Mouse (Mus musculus): Measurements from ENCODE around the gene Wasl.

Gene Wasl

DNA sequence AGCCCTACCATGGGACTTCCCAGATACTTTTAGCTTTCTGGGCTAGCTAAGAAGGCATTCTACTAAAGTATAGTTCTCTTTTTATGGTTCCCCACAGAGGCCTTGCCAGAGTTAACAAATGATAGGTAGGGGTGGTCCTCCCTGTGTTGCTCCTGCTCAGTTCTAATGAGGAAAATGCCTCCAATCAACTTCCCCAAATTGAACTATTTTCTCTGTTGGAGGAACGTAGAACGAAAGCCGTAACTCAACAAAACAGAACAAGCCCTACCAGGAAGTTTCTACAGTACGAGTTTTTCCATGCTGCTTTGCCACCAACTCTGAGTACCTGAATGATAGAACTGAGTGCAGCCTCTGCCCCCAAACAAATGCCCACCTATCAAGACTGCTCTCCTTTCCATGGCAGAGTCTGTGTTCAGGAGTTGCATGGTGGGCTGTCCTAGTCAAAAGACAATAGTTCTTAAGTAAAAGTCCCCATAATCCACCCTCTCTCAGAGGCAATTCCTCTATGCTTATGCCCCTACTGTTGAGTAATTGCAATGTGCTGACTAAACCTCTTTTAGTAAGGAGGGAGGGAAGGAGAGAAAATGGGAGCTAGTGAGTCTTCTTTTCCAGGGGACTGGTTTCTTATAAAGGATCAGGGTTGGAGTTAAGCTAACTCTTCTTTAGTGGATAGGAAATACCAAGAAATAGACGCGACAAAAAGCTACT lies 19.3 kb downstream of the Wasl start:
- DNase-seq (ENCODE audit: low read depth), result no peak

DNA sequence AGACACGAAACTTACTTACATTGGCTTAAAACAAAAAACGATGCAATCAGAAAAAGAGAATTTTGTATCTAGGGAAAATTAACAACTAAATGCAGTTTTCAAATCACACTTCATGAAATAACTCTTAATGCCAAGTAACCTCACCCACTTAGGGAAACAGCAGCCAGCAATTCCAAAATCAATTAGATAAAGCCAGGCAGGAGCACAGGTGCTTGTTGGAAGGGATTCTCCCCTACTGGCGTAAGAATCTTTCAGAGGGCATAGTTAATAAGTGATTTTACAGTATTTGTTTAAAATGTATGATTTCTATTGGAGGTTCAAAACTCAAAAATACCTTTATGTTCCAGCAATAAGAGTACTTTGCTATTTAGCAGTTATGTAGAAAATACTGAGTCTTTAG lies 21.8 kb downstream of the Wasl start:
- DNase-seq (ENCODE audit: low read depth), result no peak

DNA sequence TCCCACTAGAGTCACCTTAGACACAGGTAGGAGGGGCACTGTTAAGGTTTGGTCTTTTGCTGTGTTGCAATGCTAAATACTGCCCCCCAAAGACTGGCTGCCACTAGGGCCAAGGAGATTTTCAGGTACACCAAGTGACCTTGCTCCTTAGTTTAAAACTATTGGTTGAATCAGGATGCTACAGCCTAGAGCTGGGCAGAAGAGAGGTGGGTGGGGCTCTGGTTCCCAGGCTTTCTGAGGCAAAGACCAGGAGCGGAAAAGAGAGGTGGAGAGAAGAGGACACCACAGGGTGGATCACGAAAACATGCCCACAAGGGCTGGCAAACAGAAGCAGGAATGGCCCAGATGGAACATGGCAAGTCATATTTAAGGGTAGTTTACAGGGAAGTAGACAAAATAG lies 22.6 kb downstream of the Wasl start:
- no peak for DNase-seq (ENCODE audit: low read depth)

DNA sequence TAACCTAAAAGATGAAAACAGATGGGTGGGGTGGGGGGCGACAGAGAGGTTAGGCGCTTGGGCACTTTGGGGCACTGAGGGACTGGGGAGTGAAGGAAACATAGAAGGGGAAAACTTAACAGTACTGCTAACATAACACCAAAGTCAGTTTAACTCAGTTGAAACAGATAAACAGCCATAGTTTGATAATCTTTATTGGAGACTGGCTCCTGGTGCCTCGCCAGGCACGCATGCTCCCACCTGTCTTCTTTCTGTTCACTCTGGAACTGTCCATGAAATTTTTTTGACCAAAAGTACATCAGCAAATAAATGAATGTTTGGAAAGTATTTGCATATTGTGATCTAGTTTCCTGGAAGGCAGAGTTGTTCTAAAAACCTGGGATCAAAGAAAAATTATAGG lies 23.5 kb downstream of the Wasl start:
- DNase-seq (ENCODE audit: low read depth), result no peak

DNA sequence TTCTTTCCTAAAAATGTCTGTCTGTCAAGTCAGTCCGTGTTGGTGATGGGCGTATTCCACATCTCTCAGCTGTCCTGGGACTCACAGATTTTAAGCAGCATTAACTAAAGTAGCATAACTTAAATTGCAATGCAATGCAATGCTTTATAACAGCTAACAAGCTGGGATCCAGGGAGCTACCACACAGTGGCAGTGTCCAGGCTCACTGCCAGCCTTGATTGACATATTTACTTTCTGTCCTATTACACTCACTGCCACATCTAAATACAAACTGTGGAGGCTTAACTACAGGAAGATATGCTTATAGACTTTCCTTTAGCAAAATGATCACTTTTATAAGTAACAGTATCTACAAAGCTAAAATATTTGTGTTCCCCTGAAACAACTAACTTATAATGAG lies 29.0 kb downstream of the Wasl start:
- DNase-seq (ENCODE audit: low read depth), result no peak

DNA sequence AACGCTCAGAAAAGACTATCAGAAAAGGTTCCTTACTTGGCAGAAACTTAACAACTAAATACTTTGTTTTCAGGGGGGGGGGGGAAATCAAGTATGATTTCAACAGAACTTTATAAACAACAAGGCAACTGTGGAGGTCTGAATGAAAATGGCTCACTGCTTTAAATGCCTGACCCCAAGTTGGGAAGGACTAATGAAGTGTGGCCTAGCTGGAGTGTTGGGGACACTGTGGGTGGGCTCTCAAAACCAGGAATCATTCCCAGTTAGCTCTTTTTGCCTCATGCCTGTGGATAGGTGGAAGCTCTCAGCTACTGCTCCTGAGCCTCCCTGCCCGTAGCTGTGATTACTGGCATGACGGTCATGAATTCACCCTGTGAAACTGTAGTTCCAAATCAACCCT lies 30.7 kb downstream of the Wasl start:
- no peak for DNase-seq (ENCODE audit: low read depth)

DNA sequence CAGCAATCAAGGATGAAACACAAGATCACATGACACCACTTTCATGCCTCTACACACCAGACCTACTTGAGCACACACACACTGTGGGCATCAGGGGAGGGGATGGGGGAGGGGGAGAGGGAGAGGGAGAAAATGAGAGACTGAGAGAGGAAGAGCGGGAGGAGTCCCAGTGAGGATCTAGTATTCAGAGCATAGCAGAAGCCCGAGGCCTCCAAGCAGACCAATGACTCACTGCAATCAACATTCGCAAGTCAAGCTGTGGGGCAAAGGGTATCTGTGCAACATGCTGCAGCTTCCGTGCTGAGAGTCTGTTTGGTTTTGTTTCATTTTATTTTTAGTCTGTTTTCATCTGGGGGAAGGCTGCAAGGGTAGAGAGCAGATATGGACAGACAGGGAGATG lies 32.7 kb downstream of the Wasl start:
- peak; percentile 81 for DNase-seq (ENCODE audit: low read depth)

DNA sequence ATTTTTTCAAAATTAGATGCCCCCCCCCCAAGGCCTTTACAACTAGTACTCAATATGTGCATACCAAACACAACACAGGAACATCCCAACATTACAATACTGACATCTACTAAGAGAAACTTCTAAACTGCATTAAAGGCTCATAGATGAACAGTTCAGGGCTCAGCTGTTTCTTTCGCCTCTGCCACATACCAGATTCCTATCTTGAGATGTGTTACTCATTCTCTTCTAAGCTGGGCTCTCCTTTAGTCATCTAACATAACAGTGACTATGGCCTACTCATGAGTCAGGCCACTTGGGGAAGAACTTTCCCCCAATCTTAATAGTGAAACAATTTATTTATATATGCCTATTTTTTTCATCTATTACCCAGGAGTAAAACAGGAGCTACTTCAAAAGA lies 36.3 kb downstream of the Wasl start:
- peak; percentile 74 for DNase-seq (ENCODE audit: low read depth)

DNA sequence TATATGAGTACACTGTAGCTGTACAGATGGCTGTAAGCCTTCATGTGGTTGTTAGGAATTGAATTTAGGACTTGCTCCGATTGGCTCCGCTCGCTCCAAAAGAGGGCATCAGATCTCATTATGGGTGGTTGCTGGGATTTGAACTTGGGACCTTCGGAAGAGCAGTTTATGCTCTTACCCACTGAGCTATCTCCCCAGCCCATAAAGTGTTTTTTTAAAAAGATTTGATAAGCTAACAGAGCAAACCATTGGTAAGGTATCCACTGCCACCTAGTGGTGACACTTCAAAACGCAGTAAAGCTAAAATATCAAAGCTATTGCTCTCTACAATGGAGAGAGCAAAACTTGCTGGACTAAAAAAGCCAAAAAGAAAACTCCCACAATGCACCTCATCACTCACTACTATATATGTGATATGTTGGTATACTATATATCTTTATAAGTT lies 37.2 kb downstream of the Wasl start:
- peak; percentile 81 for DNase-seq (ENCODE audit: low read depth)

DNA sequence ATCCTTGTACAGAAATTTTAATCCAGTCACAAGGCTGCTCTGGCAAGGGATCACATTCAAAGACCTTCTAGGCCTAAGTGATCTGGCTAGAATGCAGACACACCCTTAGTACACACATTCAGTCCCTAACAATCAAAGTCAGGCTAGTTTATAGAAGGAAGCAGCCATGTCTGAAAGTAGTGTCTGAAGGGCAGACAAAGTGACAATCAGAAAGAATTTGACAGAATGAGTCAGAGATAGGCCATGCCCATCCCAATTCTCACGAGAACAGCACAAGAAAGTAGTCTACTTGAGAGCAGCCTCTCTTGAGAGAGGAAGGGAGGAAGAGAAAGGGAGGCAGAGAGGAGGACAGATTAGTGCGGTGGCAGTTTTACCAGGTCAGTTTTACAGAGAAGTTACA lies 42.7 kb downstream of the Wasl start:
- no peak for DNase-seq (ENCODE audit: low read depth)

DNA sequence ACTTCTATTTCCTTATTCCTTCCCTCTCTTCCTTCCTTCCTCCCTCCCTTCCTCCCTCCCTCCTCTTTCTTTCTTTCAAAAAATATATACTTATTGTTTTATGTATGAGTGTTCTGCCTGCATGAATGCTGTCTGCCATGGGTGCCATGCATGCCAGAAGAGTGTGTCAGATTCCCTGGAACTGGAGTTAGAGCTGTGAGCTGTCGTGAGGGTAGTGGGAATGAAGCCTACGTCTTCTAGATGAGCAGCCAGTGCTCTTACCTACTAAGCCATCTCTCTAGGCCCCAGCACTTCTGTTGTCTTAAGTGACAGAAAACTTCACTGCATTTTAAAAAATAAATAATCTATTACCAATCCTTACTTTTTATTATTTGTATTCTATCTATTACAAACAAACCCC lies 43.9 kb downstream of the Wasl start:
- DNase-seq (ENCODE audit: low read depth), result no peak

DNA sequence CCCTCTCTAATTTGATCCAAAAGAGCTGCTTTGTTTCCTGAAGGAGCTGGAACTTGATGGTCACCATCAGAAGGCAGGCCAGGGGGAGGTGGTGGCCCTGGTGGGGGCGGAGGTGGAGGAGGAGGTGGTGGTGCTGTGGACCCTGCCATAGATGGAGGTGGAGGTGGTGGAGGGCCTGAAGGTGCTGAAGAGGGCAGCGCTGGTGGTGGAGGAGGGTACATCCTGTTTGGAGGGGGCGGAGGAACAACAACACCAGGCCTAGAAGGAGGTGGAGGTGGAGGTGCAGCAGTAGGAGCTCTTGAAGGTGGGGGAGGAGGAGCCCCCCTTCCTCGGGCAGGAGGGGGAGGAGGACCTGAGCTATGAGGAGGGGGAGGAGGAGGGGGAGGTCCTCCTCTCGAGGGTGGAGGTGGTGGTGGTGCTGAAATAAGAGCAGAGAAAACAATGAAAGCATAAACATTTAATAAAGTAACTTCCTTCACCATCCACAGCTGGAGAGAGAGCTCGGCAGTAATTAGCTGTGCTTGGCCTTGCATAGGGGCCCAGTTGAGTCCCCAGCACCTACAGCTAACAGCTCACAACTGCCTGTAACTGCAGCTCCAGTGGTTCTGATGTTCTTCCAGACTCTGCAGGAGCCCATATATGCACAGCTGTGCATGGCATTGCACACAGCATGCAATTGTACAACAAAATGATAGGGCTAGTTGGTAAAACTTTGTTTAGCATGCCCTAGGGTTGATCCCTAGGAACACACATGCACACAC lies 45.3 kb downstream of the Wasl start:
- DNase-seq (ENCODE audit: low read depth), result no peak

DNA sequence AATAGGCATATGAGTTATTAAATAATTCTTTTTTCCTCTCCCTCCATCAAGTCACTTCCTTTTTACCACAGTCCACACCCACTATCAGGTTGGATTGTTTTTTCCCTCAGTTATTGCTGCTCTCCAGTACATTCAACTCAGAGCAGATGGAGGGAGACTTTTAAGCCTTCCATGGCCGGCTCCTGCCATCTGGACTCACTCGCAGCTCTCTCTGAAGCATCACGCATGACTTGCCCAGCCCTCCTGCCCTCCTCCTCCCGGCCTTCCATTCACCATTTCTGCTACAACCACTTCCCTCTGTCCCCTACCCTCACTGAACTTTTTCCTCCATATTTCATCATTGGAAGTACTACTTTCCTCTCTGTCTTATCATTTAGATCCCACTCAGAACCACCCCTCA lies 48.1 kb downstream of the Wasl start:
- DNase-seq (ENCODE audit: low read depth), result no peak

DNA sequence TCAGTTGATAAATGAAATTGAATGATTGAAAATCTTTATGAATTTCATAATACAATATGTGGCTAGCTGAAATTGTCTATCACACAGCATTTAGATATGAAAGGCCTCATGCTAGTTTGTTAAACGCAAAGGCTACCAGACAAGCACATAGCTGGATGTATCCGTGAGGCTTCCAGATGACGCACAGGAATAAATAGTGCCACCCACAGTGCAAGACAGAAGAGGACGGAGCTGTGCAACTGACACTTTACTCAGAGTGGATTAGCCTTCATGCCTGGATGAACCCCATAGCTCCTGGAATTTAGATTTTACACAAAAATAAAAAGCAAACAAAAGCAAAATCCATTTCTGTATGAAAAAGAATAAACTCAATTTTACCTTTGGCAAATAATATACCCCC lies 50.9 kb downstream of the Wasl start:
- DNase-seq (ENCODE audit: low read depth), result no peak

DNA sequence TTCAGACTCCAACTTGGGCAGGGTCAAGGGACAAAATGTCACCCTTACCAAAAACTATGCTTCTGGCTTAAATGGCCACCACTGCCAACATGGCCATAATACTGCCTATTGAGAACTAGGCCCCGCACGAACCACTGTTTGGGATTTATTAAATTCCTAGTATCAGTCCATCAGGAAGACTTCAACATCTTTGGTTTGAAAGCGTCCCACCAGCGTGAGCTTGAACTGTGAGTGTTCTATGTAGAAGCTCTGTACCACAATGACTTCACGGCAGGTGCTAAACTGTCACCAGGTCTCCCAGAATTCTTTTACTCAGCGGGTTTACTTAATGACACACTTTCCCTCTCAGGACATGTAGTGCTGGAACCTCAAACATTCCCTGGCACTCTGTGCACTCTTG lies 51.5 kb downstream of the Wasl start:
- no peak for DNase-seq (ENCODE audit: low read depth)

DNA sequence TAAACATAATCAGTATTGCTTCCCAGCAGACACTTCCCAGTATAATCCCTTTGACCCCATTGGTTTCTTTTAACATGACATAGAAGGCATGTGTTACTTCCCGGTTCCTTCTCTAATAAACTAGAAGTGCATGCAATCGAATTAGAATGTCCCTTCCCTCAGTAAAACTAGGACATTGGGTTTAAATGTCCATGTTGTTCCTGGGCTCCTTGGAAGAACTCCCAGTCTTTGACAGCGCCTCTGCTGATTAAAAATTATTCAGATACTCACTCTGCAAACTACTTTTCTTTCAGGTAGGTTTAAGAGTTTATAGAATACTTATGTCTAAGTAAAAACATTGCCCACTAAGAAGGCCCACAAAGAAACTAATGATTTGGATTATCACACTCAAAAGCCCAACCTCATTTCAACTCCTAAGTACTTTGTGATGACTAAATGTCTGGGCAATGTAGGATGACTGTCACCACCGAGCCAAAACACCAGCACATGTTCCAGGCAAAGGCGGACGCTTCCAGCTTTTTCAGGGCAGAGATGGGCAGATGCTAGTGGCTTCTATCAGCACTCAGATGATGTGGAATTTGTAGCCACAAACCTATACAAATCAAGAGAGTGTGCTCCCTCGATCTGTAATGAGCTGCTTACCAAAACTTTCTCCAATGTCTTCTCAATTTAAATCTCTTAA lies 52.6 kb downstream of the Wasl start:
- DNase-seq (ENCODE audit: low read depth), result no peak

DNA sequence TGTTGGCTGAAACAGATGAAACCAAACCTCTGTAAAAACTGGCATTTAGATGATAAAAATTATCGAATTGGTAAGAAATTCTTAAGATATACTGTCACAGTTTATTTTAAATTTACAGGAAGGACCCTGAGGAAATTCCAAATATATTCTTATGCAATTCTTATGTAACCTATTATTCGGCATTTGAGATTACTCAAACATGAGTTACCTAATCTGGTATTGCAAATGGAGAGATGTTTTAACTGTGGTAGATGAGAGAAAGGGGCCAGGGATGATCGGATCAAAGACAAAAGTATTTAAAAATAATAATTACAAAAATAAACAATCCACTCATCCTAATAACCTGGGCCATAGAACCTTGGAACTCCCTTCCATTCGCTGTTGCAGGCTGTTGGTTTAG lies 54.5 kb downstream of the Wasl start:
- no peak for DNase-seq (ENCODE audit: low read depth)

DNA sequence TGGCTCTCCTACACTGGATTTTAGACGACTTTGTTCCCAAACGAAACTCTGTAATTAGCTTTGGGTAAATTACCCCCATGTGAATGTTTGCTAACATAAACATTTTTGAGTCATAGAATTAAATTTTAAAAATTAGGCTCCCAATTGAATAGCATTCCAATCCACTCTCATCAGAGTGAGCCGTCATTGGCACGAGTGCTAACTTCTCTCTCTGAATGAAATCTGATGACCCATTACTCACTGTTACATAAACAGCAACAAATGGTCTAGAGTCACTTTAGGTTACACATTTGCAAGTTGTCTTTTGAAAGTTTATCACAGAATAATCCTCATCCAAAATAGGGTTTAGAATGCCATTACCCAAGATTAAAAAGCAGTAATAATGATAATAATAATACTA lies 55.3 kb downstream of the Wasl start:
- DNase-seq (ENCODE audit: low read depth), result no peak

DNA sequence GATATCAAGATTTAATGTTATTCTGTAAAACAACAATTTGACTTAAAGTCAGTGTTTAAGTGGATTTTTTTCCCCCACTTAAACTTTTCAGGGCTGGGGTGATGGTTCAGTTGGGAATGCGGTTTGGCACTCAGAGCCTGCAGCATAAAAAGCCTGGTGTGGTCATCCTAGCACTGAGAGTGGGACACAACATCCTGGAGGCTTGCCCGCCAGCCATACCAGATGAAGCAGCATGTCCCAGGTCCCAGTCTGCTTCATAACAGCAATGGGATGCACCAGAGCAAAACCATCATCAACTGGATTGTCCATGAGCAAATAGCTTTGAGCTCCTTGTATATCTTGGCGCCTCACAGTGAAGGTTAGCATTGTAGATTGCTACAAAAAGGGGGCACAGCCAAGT lies 56.1 kb downstream of the Wasl start:
- no peak for DNase-seq (ENCODE audit: low read depth)

DNA sequence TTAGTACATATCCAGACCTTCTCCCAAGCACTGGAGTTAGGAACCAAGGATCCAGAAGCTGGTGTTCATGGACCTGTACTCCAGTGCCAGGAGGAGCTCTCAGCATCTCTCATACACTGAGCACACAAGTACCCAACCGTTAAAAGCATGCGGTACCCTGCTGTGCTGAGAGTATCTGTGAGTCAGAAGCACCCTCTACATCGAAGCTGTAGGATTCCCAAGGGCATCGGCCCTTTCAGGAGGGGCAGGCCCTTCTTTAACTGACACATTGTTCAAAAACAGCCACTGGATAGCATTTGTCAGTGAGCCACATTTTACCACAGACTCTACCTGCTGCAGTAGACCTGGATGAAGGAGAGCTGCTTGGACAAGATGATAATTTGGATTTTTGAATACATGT lies 56.7 kb downstream of the Wasl start:
- DNase-seq (ENCODE audit: low read depth), result no peak

DNA sequence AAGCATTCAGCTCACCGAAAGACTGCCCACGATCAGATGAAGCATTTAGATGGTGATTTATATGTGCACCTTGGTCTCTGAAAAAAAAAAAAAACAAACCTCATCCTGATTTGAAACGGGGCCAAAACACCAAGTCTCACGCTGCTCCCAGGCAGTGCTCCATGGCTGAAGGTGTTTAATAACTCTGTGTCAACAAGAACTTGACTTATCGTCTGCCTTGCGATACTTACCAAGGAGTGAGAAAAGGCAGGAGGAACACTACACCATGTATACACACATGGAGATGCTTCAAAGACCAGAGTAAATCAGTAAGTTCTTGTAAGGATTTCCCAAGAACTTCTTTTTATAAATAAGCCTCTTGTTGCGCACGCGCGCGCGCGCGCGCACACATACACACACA lies 57.3 kb downstream of the Wasl start:
- DNase-seq (ENCODE audit: low read depth), result no peak

DNA sequence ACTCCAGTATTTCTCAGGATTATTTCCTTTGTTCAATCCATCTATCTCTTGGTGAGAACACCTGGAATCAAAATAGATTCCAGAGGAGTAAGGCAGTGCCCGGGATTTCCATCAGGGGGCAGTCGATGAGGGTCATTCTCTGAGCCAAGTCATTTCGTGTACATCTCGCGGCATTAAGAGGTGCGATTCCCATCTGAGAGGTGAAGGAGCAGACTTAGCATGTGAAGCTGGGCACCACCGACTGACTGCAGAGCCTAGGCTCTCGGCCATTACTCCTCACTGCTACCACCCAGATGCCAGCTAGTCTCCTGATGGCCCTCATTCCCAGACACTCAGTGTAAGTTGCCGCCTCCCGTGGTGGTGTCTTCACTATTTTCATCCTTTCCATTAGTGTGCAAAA lies 58.3 kb downstream of the Wasl start:
- no peak for DNase-seq (ENCODE audit: low read depth)

DNA sequence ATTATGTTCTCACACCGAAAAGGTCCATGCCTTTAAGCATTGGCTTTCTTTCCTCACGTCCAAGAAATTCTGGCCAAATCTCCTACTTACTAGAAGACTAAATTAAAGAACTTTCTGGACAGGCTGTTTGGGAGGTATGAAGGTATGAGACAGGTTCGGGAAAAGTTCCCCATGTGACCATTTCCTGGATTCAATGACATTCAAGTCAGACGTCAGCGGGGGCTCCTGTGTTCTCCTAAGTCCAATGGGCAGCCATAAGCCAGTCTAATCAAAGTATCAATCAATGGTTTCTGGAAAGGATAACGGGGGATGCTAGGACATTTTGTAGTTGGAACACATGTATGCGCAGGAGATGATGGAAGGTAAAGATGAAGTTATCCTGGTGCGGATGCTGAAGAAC lies 59.2 kb downstream of the Wasl start:
- no peak for DNase-seq (ENCODE audit: low read depth)
